Mouse (Mus musculus) G1E (cell line): ENCODE measurements around the gene Btbd10.

Experiments
- CTCF ChIP-seq: IDR thresholded peaks from 2 replicates; pipeline ENCODE4 v1.5.1; 2012; ENCODE audit warnings: low read depth, low read length, inconsistent platforms, mixed read lengths
- GATA2 ChIP-seq: IDR thresholded peaks from 2 replicates; pipeline ENCODE4 v1.6.1; 2012; ENCODE audit warnings: low read depth, low read length, inconsistent platforms, borderline replicate concordance
- POLR2AphosphoS5 ChIP-seq: IDR thresholded peaks from 2 replicates; pipeline ENCODE4 v1.6.1; 2012; ENCODE audit warnings: low read depth, low read length, inconsistent platforms; ENCODE audit not compliant: insufficient replicate concordance
- TAL1 ChIP-seq: conservative IDR thresholded peaks from 2 replicates; pipeline ENCODE4 v1.6.1; 2012; ENCODE audit warnings: low read depth, low read length, inconsistent platforms, mixed read lengths

GRCm38 (mm10) chr7:113396661-113397060 lies 27.5 kb upstream of the Btbd10 start:
- TF ChIP-seq GATA2 (no peak), CTCF (no peak), POLR2AphosphoS5 (no peak), TAL1 (no peak)
